Mouse (Mus musculus) embryonic fibroblast, embryonic 13.5 days (primary cell): ENCODE data around the gene Atf2.

Source experiments
- CTCF ChIP-seq: IDR thresholded peaks from 2 replicates; pipeline ENCODE4 v1.5.1; 2011; ENCODE audit warnings: mild to moderate bottlenecking, control low read depth, low read length, moderate library complexity, borderline replicate concordance; ENCODE audit not compliant: insufficient read depth
- POLR2A ChIP-seq: IDR thresholded peaks from 2 replicates; pipeline ENCODE4 v1.6.1; 2011; ENCODE audit warnings: low read depth, mild to moderate bottlenecking, control low read depth, low read length, moderate library complexity

DNA sequence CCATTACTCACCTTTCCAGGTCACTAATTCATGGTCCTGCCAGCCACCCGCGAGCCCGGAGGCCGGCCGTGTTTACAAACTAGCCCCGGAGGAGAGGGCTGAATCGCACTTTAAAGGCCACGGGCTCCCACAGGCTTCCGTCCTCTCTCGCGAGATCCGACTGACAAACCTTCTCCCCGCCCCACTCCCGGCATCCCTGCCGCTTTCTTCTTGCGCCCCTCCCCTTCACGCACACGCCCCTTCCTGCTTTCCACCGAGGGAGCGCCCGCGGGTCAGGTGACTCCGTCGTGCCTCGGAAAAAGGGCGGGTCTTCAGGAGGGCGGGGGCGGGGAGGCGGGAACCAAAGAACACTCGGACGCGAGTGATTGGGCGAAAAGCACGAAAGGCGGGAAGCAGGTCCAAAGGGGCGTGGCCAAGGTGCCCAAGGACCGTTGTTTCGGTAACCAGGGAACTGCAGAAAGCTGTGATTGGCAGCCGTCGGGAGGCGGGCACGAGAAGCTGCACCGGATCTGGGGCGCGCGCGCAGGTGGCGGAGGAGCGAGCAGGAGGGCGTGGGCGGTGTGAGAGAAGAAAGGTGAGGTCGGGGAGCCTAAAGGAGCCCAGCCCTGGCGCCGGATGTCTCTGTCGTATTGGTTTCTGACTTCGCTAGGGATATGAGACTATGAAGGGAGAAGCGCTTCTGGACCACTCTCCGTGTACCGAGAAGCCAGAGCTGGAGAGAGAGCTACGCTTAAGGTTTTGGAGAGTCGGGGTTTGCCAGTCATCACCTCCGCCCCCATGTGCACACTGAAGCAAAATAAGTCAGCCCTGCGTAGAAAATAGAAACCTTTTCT is at the start of gene Atf2:
- peak; percentile 89 for TF ChIP-seq POLR2A
- no peak for TF ChIP-seq CTCF
